Mouse (Mus musculus) hindbrain, postnatal 0 days (tissue): ENCODE measurements at regions not wholly inside any gene's neighbourhood (a gene's known extent, or its start where the extent isn't known, plus 50 kb on each side); places are given as distances from the start of the nearest gene placed in this dataset.
"Not testable (repeated sequence)": the region's sequence is repeated elsewhere in the genome, so short reads cannot be mapped to it uniquely, and the experiment has no call there.

Source experiments
- ATAC-seq: fragments of 200-750 bp; cut with Nextera tagmentation; 2 replicates; pipeline ENCODE4 v1.8.0; 2017; ENCODE audit warnings: mild to moderate bottlenecking, moderate TSS enrichment, moderate library complexity
- DNase-seq: peaks from one replicate; pipeline ENCODE4 v3.0.0-alpha.2; 2015; ENCODE audit warnings: low spot score
- H3K27ac ChIP-seq: fragments of 300-500 bp; sonication (generic); 2 replicates; pipeline ENCODE4 v1.5.1; 2014; ENCODE audit warnings: mild to moderate bottlenecking
- H3K27me3 ChIP-seq: fragments of 300-500 bp; sonication (generic); 2 replicates; pipeline ENCODE4 v1.6.1; 2014; ENCODE audit warnings: low read length, mixed read lengths; ENCODE audit not compliant: insufficient read depth
- H3K36me3 ChIP-seq: fragments of 300-500 bp; sonication (generic); 2 replicates; pipeline ENCODE4 v1.6.1; 2014; ENCODE audit warnings: low read length, mixed read lengths; ENCODE audit not compliant: insufficient read depth
- H3K4me1 ChIP-seq: fragments of 300-500 bp; sonication (generic); 2 replicates; pipeline ENCODE4 v1.6.1; 2014; ENCODE audit warnings: antibody characterized with exemption, low read length, mixed read lengths; ENCODE audit not compliant: insufficient read depth
- H3K4me2 ChIP-seq: fragments of 300-500 bp; sonication (generic); 2 replicates; pipeline ENCODE4 v1.6.1; 2014; ENCODE audit warnings: low read depth, mild to moderate bottlenecking, low read length, moderate library complexity, mixed read lengths
- H3K4me3 ChIP-seq: fragments of 300-500 bp; sonication (generic); 2 replicates; pipeline ENCODE4 v1.5.1; 2014; ENCODE audit warnings: low read length
- H3K9ac ChIP-seq: fragments of 300-500 bp; sonication (generic); replicated peaks from 2 replicates; pipeline ENCODE4 v1.6.1; 2014; ENCODE audit warnings: mild to moderate bottlenecking, low read length, moderate library complexity, mixed read lengths
- H3K9me3 ChIP-seq: fragments of 300-500 bp; sonication (generic); 2 replicates; pipeline ENCODE4 v1.6.1; 2016; ENCODE audit warnings: low read length, mixed read lengths
- CTCF ChIP-seq: IDR thresholded peaks from 2 replicates; pipeline ENCODE4 v1.5.1; 2016; ENCODE audit warnings: antibody characterized with exemption, control low read depth, low read depth
- WGBS: fragments of 180-500 bp; shearing (Covaris S2); extraction: QIAGEN DNeasy Blood & Tissue Kit; methylation state at CpG from one replicate; pipeline ENCODE4 v1.1.7; 2014; 5-methylcytosine and 5-hydroxymethylcytosine counted together

GRCm38 (mm10) chr9:98194356-98194755 is 92.9 kb upstream of the Nmnat3 start:
- DNase-seq (peak; percentile 43), ATAC-seq (no peak)
- H3K4me1 ChIP-seq, result no peaks in the 10 kb centered on the region
- no peaks in the 10 kb centered on the region for H3K9me3 ChIP-seq
- H3K27me3 ChIP-seq, result no peaks in the 10 kb centered on the region
- TF ChIP-seq CTCF, result no peak
- H3K9ac ChIP-seq, result no peak overlapping the region
- H3K4me3 ChIP-seq, result no peak overlapping the region
- no peak overlapping the region for H3K27ac ChIP-seq
- no peak overlapping the region for H3K4me2 ChIP-seq
- no peaks in the 10 kb centered on the region for H3K36me3 ChIP-seq
- WGBS, result 84% methylated on average over 2 of the region's 2 CpGs

- H3K27ac ChIP-seq, result no peak overlapping the region
- H3K4me1 ChIP-seq, result no peaks in the 10 kb centered on the region
- H3K4me3 ChIP-seq, result no peak overlapping the region
- no peak overlapping the region for H3K9ac ChIP-seq
- H3K9me3 ChIP-seq, result no peaks in the 10 kb centered on the region
- DNase-seq (peak; percentile 10), ATAC-seq (no peak)
- H3K36me3 ChIP-seq, result no peaks in the 10 kb centered on the region
- no peak for TF ChIP-seq CTCF
- H3K27me3 ChIP-seq, result no peaks in the 10 kb centered on the region
- H3K4me2 ChIP-seq, result no peak overlapping the region
- 64% methylated on average over 2 of the region's 2 CpGs for WGBS
These were observed 68.4 kb upstream of the Nmnat3 start for GRCm38 (mm10) chr9:98218824-98219223.

- Histone ChIP-seq H3K27ac (no peak overlapping the region), H3K4me2 (no peak overlapping the region), H3K9me3 (no peaks in the 10 kb centered on the region), H3K9ac (no peak overlapping the region), H3K4me1 (no peaks in the 10 kb centered on the region), H3K4me3 (no peak overlapping the region), H3K36me3 (no peaks in the 10 kb centered on the region), H3K27me3 (no peaks in the 10 kb centered on the region)
- DNase-seq, result peak; percentile 27
- no peak for TF ChIP-seq CTCF
- 26% methylated on average over 8 of the region's 8 CpGs for WGBS
- ATAC-seq, result no peak
These were observed 66.9 kb upstream of the Nmnat3 start for GRCm38 (mm10) chr9:98220367-98220766.

GRCm38 (mm10) chr9:98221766-98222165 is 65.5 kb upstream of the Nmnat3 start:
- Histone ChIP-seq H3K27me3 (no peaks in the 10 kb centered on the region), H3K9ac (no peak overlapping the region), H3K27ac (no peak overlapping the region), H3K4me1 (no peaks in the 10 kb centered on the region), H3K9me3 (no peaks in the 10 kb centered on the region), H3K4me2 (no peak overlapping the region), H3K36me3 (no peaks in the 10 kb centered on the region), H3K4me3 (no peak overlapping the region)
- DNase-seq (peak; percentile 35), ATAC-seq (no peak)
- TF ChIP-seq CTCF, result no peak
- 22% methylated on average over 1 of the region's 1 CpGs for WGBS

GRCm38 (mm10) chr9:98228226-98228625 is 59.0 kb upstream of the Nmnat3 start:
- DNase-seq (no peak), ATAC-seq (no peak)
- Histone ChIP-seq H3K9ac (no peak overlapping the region), H3K9me3 (no peaks in the 10 kb centered on the region), H3K27me3 (no peaks in the 10 kb centered on the region), H3K36me3 (no peaks in the 10 kb centered on the region), H3K4me3 (no peak overlapping the region), H3K4me1 (no peaks in the 10 kb centered on the region), H3K27ac (no peak overlapping the region), H3K4me2 (no peak overlapping the region)
- no peak for TF ChIP-seq CTCF
- WGBS, result 92% methylated on average over 3 of the region's 3 CpGs

- WGBS, result 55% methylated on average over 7 of the region's 7 CpGs
- Histone ChIP-seq H3K27ac (no peak overlapping the region), H3K4me3 (no peak overlapping the region), H3K9me3 (no peaks in the 10 kb centered on the region), H3K36me3 (no peaks in the 10 kb centered on the region), H3K4me2 (no peak overlapping the region), H3K4me1 (no peaks in the 10 kb centered on the region), H3K27me3 (no peaks in the 10 kb centered on the region), H3K9ac (no peak overlapping the region)
- DNase-seq (peak; percentile 20), ATAC-seq (no peak; the same call in 1 of the 2 replicates)
- TF ChIP-seq CTCF, result no peak
These were observed 58.3 kb upstream of the Nmnat3 start for GRCm38 (mm10) chr9:98228907-98229306.

- 56% methylated on average over 2 of the region's 2 CpGs for WGBS
- not testable (repeated sequence) for H3K9me3 ChIP-seq, ATAC-seq, H3K4me3 ChIP-seq, H3K27ac ChIP-seq, H3K36me3 ChIP-seq, H3K4me1 ChIP-seq, H3K4me2 ChIP-seq, DNase-seq, H3K27me3 ChIP-seq, H3K9ac ChIP-seq
These were observed 52.5 kb upstream of the Nmnat3 start for GRCm38 (mm10) chr9:98234731-98235130.
